Mouse (Mus musculus) forelimb bud, embryonic 11.5 days (tissue): ENCODE results near the gene Ptprcap.
"Not testable (repeated sequence)": the region's sequence is repeated elsewhere in the genome, so short reads cannot be mapped to it uniquely, and the experiment has no call there.

ENCODE experiments used
- DNase-seq: peaks from one replicate; pipeline ENCODE4 v3.0.0-alpha.2; 2012; ENCODE audit warnings: low read depth, low spot score

The Ptprcap gene

DNA sequence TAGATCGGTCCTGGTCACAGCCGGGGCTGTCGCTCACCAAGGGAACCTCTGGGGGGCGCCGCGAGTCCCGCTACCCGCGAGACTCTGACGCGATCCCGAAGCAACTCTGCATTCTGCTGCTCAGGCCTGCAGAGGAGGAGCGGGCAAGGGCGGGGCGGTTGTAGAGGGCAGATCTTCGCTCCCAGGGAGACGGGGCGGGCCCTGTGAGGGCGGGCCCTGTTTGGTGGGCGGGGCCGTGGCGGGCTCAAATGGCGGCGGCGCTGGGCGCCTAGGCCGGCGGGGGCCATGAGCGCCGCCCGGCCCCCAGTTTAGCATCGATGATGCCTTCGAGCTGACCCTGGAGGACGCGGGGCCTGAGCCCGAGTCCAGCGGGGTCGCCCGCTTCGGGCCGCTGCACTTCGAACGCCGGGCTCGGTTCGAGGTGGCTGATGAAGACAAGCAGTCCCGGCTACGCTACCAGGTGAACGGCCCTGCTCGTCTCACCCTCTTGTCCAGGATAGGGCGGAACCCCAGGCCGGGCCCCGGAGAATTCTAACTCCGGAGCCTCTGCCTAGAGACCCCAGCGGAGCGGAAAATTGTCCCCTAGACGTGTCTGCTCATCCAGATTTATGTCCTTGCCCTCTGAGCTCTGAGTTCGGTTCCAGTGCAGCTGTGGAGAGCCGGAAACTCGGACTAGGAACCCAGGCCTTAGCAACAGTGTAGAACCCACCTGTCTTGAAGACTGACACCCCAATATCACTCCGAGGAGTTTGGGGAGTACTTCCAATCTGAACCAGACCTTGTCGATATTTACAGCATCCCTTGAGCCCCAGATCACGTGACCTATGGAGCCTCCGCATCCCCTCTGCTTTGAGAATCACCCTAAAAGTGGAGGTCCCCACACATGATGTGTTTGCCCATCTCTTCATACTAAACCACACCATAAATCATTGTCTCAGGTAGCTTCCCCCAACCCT, 27.4 kb upstream of the Ptprcap start, which contains the start of gene Aip:
TSS of gene Aip (minus strand) at position 118 of the 956 bp plus-strand sequence.
- DNase-seq = peak; percentile 97

DNA sequence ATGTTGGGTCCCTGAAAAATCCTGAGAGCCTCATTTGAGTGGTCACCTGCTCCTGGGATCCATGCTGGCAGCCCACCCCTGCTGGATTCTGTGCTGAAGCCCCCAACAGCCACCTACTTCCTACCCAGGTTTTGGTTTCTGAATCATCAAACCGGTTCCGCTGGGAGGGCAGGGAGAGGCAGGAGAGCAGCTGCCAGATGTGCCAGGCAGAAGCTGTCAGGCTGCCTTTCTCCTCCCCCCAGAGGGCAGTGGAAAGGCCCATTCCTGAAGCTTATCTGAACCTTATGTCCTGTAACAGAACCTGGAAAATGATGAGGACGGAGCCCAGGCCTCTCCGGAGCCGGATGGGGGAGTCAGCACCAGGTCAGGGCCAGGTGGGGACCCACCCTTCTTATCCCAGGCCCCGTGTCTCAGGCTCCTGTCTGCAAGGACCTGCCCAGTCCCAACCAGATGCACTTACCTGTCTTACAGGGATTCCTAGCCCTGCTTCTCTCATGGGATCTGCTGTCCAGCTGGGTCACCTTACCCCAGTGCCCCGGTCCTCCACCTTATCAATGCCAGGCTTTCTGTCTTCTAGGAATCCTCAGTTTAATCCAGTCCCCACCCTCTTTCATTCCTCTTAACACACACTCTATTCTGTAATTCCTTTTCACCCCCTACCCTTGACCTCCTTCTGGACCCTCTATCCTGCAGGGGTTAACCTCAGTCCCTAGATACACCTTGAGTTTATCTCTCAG, 26.5 kb upstream of the Ptprcap start:
- DNase-seq = no peak

DNA sequence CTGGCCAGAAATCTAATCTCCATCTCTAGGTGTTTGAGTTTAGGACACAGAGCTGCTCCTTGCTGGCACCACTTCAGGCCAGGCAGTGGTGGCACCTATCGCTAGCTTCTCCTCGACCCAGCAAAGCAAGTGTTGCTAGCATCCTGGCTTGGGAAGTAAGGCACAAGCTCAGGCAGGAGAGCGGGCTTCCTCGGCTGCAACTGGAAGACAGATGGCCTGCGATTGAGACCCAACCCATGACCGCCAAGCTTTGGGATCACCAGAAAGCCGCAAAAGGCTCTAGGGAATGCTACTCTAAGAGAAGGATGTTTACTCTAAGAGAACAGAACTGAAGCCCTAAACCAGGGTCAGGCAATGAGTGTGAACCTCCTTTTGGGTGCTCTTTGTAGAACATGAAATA, 23.9 kb upstream of the Ptprcap start:
- no peak for DNase-seq

DNA sequence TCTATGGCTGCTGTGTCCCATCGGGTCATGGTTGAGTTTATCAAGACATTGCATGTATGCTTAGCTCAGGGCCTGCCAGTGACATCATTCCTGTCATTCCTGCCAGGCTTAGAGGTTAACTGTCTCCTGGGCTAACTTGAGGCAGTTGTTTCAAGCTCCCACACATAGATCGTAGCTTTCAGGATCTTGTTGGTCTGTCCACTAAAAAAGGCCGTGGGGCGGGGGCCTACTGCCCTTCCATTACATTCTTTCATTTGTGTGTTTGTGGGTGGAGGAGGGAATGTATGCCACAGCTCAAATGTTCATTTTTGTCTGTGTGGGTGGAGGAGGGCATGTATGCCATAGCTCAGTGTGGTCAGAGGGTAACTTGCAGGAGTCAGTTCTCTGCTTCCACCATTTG, 23.3 kb upstream of the Ptprcap start:
- DNase-seq = no peak

DNA sequence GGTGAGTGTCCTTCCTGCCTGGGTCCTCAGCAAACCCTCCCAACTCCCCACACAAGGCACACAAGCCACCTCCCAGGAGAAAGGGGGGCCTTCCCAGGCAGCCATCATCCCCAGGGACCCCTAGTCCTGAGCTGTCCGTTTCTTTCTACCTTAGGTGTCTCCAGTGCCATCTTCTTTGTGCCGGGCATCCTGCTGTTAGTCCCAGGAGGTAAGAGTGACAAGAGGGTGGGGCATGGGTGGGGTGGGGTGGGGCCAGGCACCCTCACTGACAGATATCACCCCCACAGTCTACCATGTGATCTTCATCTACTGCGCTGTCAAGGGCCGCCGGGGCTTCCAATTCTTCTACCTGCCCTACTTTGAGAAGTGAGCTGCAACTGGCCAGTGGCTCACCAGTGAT, 22.3 kb upstream of the Ptprcap start:
- DNase-seq = no peak

DNA sequence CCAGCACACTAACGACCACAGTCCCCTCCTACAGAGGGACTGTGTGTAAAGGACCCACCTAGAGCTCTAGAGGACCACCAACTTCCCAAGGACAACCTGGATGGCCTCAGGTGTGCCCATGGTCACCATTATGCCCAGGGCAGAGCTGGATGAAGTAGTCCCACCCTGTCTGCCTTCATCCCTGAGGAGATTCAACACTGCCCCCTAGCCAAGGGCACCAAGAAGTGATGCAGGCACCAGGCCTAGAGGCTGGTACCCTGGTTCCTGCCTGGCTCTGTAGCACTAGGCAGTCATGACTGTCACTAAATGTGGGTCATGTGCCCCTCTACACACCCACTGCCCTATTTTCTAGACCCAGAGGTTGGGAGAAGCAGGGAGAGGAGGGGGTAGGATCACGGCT, 21.6 kb upstream of the Ptprcap start:
- no peak for DNase-seq

DNA sequence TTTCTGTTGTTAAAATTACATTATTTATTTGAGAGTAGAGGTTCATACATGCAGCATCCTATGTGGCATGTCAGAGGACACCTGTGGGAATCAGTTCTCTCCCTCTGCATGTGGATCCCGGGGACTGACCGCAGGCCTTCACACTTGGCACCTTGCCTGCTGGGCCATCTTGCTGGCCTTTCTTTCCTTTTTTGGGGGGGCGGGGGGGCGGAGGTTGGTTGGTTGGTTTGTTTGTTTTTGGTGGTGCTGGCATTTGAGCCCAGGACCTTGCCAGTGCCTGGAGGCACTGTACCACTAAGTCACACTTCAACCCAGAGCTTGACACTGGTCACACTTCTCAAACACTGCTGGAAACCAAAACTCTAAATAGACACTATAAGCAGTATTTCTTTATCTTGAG, 19.1 kb upstream of the Ptprcap start:
- no peak for DNase-seq

DNA sequence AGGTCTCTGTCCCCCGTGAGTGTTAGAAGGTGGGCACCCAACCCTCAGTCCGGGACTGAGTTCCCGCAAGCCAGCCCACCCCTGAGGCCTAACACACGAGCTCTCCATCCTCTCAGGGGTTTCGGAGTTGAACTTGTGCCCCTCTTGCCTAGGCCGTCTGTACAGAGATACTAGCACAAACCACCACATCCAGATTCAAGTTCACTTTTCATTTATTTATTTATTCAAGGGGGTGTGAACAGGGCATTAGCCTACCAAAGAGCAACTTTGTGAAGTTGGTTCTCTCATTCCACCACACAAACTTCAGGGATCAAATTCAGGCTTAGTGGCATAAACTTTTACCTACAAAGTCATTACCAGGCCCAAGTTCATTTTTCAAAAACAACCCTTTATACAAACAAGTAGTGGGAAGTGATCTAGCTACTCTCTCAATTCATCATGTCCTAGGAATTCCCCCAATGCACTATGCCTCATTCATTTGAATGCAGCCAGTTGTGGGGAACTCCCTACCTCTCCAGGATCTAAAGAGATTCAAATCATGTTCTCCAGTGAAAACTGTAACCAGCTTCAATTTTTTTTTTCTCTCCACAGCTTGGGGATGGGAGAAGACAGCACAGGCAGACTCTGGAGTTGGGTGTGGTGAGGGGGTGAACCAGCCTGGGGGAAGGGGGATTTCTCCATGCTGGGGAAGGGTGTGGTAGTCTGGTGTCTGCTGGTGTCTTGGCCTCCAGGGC, 18.0 kb upstream of the Ptprcap start:
- not testable (repeated sequence) for DNase-seq

DNA sequence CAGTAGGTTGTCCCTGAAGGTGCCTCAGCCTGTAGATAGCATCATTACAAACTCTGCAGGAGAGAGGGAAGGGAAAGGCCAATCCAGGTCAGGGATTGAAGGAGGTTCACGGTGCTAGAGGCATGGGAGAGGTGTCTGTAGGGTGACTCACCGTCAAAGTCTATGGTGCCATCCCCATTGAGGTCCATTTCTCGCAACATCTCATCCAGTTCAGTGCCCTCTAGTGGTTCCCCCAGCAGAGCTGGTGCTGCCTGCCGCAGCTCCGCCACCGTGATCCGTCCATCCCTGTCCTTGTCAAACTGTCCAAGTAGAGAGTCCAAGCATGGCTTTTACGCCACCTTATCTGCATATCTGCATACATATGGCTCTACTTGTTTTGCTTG, 17.4 kb upstream of the Ptprcap start:
- DNase-seq = not testable (repeated sequence)

DNA sequence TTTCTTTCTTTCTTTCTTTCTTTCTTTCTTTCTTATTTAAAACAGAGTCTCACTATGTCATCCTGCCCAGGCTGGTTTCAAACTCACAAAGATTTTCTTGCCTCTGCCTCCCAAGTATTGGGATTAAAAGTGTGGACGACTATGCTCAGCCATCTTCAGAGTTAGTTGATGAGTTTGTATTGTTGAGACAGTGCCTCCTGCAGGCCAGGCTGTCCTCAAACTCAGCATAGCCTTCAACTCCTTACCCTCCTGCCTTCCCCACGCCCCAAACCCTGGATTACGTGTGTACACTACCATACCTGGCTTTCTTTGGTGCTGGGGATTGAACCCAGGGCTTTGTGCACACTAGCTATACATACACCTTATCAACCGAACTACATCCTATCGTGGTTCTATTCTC, 16.9 kb upstream of the Ptprcap start:
- DNase-seq = no peak

DNA sequence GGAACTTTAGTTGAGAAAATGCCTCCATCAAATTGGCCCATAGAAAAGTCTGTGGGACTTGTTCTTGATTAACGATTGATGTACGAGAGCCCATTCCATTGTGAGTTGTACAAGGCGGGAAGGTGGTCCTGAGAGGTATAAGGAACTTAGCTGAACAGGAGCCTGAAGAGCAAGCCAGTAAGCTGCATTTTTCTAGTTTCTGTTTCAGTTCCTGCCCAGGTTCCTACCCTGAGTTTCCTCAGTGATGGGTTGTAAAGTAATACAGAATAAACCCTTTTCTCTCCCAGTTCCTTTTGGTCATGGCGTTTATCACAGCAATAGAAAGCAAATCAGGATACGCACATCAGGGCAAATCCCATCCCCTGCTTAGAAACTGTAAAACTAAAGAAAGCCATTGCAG, 15.5 kb upstream of the Ptprcap start:
- DNase-seq = no peak

DNA sequence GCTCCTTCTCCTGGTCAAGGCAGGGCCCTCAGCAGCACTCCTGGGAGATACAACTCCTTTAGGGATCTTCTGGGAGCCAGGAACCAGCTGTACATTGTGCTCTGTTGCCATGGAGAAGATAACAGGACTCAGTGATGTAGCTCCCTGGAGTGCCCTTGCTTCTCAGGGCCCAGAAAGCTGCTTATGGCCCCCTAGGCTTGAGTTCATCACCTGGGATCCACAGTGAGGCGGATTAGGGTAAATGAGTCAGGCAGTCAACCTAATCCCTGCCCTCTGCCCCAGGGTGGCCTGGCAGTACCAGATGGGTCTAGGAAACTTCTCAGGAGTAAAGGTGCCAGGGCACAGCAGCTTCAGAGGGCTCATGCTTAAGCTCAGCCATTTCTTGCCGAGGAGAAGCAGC, 14.0 kb upstream of the Ptprcap start, which contains the start of gene Gpr152:
TSS of gene Gpr152 (plus strand) at position 342 of the 400 bp plus-strand sequence.
- no peak for DNase-seq

DNA sequence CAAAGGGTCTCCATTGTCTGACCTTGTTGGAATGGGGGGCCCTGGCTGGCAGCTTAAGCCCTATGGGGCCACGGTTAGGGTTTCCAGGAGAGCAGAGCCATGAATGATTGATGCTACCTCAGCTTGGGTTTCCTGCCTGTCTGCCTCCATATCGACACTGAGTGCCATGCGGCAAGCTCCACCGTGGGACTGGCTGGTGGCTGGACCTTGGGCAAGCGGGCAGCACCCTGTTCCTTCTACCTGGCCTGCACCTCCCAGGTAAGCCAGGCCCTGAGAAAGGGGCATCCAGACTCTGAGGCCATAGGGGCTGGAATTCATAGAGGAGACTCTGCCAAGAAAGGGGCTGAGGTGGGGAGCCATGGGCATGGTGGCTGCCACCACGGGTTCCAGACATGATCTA, 13.3 kb upstream of the Ptprcap start:
- DNase-seq = no peak

DNA sequence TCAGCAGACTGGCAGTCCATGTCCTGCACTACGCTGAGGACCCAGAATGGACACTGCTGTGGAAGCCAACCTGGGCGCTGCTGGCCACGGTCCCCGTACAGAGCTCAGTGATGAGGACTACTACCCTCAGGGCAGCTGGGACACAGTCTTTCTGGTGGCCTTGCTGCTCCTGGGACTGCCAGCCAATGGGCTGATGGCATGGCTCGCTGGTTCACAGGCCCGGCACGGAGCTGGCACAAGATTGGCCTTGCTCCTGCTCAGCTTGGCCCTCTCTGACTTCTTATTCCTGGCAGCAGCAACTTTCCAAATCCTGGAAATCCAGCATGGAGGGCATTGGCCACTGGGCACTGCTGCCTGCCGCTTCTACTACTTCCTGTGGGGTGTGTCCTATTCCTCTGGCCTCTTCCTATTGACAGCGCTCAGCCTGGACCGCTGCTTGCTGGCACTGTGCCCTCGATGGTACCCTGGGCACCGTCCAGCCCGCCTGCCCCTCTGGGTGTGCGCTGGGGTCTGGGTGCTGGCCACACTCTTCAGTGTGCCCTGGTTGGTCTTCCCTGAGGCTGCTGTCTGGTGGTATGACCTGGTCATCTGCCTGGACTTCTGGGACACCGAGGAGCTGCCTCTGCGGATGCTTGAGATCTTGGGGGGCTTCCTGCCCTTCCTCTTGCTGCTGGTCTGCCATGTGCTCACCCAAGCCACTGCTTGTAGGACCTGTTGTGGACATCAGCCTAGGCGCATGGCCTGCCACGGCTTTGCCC, 10.8 kb upstream of the Ptprcap start:
- DNase-seq = no peak

DNA sequence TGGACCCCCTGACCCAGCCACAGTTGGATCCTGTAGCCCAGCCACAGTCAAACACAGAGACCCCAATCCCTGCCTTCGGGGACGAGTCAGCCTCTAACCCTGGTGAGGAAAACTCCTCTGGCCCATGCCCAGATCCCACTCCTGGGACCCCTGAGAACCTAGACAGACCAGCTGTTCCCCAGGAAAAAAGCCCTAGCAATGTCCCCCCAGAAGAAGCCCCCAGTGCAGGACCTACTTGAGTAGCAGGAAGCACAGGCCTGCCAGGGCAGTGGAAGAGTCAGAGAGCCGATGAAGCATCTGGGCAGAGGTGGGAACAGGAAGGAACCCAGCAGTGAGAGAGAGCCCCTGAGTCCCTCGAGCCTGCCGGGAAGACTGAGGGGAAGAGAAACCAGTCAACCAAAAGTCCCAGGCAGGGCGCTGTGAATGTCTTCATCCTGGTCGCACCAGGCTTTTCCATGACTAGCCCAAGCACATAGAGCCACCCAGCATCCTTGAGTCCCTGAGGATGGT, 9.6 kb upstream of the Ptprcap start, which contains the start of gene Cabp4:
TSS of gene Cabp4 (minus strand) at position 275 of the 510 bp plus-strand sequence.
- no peak for DNase-seq

DNA sequence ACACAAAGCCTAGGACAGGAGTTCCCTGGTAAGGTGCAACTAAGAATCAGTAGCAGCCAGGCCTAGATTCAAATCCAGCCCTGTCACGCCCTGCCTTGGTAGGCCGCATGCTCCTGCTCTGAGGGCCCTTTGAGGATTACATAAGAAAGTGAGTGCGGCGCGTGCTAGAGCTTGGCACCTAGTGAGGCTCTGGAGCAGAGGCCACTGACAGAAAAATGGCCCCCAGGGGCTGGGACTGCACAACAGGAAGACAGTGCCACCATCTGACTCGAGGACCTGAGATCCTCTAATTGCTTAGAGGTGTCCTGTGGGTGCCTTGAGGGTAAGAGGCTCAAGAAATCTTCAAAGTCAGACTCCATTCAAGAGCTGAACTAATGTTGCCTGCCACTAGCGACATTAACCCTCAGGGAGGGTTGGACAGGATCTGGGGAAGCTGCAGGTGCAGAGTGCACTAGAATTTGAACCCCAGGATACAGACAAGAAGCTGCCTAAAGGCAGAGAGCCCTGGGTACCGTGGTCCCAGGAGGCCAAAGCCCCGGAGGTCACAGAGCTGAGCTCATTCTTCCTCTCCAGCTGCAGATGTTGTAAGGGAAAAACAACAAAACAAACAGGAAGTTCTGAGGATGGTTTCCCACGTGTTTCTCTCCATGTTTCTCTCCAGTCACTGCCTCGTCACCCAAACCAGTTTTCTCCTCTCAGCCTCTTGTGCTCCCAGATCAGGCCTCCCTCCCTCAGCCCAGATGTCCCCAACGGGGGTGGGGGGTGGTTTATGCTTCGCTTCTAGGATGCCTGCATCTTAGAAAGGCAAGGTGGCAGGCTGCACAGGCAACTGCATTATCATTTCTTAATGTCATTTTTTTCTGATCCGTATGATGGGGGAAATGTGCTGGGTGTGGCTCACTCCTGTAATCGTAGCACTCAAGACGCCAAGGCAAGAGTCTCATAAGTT, 8.6 kb upstream of the Ptprcap start:
- DNase-seq = no peak

DNA sequence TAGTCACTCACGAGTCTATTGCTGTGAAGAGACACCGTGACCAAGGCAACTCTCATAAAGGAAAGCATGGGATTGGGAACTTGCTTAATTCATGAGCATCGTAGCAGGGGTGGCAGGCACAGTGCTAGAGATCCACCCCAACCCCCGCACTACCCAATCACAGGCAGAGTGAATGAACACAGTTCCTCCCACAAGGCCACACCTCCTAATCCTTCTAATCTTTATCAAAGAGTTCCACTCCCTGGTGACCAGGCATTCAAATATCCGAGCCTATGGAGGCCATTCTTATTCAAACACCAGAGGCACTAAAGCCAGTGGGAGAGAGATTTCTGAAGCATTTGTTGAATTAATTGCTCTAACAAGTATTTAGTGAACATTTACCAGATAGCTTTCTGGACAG, 7.5 kb upstream of the Ptprcap start:
- no peak for DNase-seq

DNA sequence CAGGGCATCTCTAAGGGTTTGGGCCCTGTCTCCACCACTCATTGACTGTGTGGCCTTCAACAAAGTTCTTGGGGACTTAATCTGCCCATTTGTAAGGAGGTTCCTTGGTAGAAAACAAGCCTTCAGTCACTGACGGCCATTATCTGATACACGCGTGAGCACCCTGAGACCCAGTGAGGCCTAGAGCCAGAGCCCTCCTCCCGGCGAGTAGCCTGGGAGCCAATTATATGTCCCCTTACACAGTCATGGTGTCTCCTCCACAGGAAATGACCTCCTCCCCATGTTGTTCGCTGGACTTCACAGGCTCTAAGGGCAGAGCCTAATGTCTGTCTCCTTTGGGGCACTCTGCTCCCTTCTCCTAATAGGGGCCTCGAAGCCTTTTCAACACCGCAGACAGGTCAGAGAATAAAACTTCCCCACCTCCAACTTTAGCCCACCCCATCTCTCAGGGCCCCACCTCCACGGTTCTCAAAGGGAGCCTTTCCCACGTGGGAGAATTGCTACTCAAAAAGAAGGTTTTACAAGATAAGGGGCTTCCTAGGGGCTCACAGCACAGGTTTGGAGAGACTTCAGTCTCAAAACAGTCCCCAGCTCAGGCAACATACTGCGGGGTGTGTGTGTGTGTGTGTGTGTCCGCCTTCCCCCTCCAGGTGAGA, 6.9 kb upstream of the Ptprcap start:
- DNase-seq = no peak

DNA sequence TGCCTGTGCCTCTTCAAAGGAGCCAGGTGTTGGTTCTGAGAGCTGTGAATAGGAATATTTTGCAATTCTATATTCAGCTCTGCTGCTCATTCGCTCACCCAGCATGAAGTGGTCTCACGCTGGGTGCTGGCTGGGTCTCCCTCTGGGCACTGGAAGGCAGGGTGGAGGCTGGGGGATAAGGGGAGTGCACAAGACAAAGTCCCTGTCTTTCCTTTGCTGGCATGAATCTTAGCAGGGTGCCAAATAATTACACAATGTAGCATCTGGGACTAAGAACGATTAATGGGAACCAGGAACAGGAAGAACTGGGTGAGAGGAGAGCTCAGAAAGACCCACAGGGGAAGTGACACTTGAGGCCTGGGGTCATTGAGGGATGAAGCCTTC, 6.4 kb upstream of the Ptprcap start:
- no peak for DNase-seq
